18 mouse cellular contexts compared by ENCODE assay signal in the genomic region with DNA sequence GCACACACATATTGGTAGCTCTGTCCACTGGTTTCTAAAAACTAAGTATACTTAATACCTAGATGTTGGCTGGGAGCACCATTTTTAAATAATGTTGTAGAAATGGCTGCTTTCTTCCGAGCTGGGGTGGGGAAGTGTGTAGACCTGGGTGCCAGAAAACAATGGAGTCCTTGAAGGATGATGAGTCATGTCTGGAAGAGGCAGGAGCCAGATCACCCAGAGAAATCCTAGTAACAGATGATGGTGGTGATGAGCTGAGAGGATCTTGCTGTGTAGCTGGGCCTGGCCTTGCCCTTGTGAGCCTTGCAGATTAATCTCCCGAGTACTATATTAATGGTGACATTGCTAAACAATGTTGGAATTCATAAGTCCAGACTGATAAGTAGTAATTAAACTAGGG. TPM values are rescaled to one million over a fixed set of nuclear protein-coding genes. Genes with fewer than 3 reads are reported as not detected.
"Had no signal": no experiment of that assay in that cellular context is flagged by ENCODE, and none has a peak within 500 bp of the region (broad histone marks: within the 10 kb centered on the region; RNA-seq: fewer than 3 reads in every experiment).

No protein-coding gene starts in this region.

- H3K36me3 ChIP-seq: limb, embryonic 12.5 days; limb, embryonic 15.5 days; midbrain, embryonic 12.5 days; midbrain, embryonic 15.5 days; neural tube, embryonic 13.5 days had no signal

- DNase-seq: kidney, adult 18-20 months; kidney, adult 9 months; kidney, postnatal 14 days; kidney, postnatal 4 days; left cerebral cortex, postnatal 4 days; liver, postnatal 0 days; lung, embryonic 14.5 days; thymus, postnatal 25 days had no signal

- H3K4me2 ChIP-seq: limb, embryonic 12.5 days; limb, embryonic 15.5 days; liver, embryonic 11.5 days; lung, embryonic 14.5 days; midbrain, embryonic 12.5 days; midbrain, embryonic 15.5 days; neural tube, embryonic 13.5 days had no signal

- H3K27me3 ChIP-seq: limb, embryonic 12.5 days had no signal

- H3K9me3 ChIP-seq: limb, embryonic 12.5 days; limb, embryonic 15.5 days; midbrain, embryonic 12.5 days; midbrain, embryonic 15.5 days; neural tube, embryonic 13.5 days had no signal

- H3K9ac ChIP-seq: limb, embryonic 12.5 days; limb, embryonic 15.5 days; liver, embryonic 14.5 days; liver, postnatal 0 days; lung, embryonic 14.5 days; midbrain, embryonic 12.5 days; midbrain, embryonic 15.5 days; neural tube, embryonic 13.5 days had no signal

- H3K27ac ChIP-seq: limb, embryonic 12.5 days; limb, embryonic 15.5 days; liver, embryonic 14.5 days; midbrain, embryonic 12.5 days; midbrain, embryonic 15.5 days; neural tube, embryonic 13.5 days had no signal

- ATAC-seq: liver, postnatal 0 days; lung, postnatal 0 days; midbrain, embryonic 15.5 days had no signal

- H3K4me3 ChIP-seq: limb, embryonic 12.5 days; limb, embryonic 15.5 days; midbrain, embryonic 12.5 days; midbrain, embryonic 15.5 days; myocyte; neural tube, embryonic 13.5 days had no signal

RNA-seq across cellular contexts. Expression of gene Gm17509, which starts 4.0 kb away (rescaled TPM):
- polyA plus RNA-seq: liver, embryonic 11.5 days; liver, postnatal 0 days; lung, embryonic 14.5 days; small intestine, adult 2 months had no signal
